Mouse (Mus musculus): ENCODE data around the gene Hfe. TPM values are rescaled to one million over a fixed set of nuclear protein-coding genes. Genes with fewer than 3 reads are reported as not detected.
"Not testable (repeated sequence)": the region's sequence is repeated elsewhere in the genome, so short reads cannot be mapped to it uniquely, and the experiment has no call there.

Gene Hfe
- polyA plus RNA-seq, 1 experiment from 2014 or later, result 16.8 TPM

- no peak overlapping the region for H3K4me2 ChIP-seq (ENCODE audit: low read length)
- H3K27ac ChIP-seq, result no peak overlapping the region
- no peak overlapping the region for H3K9ac ChIP-seq (ENCODE audit: low read depth, low read length)
- ATAC-seq (replicated peaks; ENCODE audit: low FRiP score, low read depth) (no peak), DNase-seq (ENCODE audit: low spot score) (no peak)
- H3K36me3 ChIP-seq (ENCODE audit: insufficient read depth, low read length), result no peaks in the 10 kb centered on the region
- H3K9me3 ChIP-seq (replicated peaks; ENCODE audit: low read length), result no peaks in the 10 kb centered on the region
- TF ChIP-seq CTCF (IDR thresholded peaks at IDR 0.05; ENCODE audit: low read depth), result no peak
- peaks cover 11% of the 10 kb centered on the region for H3K4me1 ChIP-seq (replicated peaks; ENCODE audit: insufficient read depth, low read length)
- no peaks in the 10 kb centered on the region for H3K27me3 ChIP-seq (ENCODE audit: insufficient read depth, low read length)
- no peak overlapping the region for H3K4me3 ChIP-seq (replicated peaks; ENCODE audit: low read depth, low read length)
- 88% methylated on average over 5 of the region's 5 CpGs for WGBS
These were observed 39.0 kb upstream of the Hfe start for GRCm38 (mm10) chr13:23749563-23750121.

DNA sequence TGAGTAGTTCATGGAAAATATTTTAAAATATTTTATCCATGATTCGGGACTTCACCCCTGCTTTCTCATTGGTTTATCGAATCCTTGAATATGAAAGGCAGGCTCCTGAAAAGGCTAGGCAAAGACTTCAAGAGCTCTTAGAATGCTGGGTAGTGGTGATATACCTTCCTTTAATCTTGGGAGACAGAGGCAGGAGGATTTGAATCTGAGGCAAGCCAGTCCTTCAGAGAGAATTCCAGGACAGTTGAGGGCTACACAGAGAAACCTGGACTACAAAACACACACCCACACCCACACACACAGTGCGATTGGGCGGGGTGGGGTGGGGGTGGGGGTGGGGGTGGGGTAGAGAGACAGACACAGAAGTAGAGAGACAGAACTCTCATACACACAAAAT lies 37.2 kb upstream of the Hfe start:
- DNase-seq (ENCODE audit: low spot score), result no peak
- WGBS, result 11% methylated on average over 4 of the region's 4 CpGs
- peak overlapping the region; percentile 55; the same call in 1 of the 2 replicates for H3K27ac ChIP-seq
- H3K27me3 ChIP-seq (ENCODE audit: insufficient read depth, low read length), result no peaks in the 10 kb centered on the region
- H3K4me1 ChIP-seq (replicated peaks; ENCODE audit: insufficient read depth, low read length), result peaks cover 11% of the 10 kb centered on the region
- H3K9me3 ChIP-seq (replicated peaks; ENCODE audit: low read length), result no peaks in the 10 kb centered on the region
- no peak for ATAC-seq (replicated peaks; ENCODE audit: low FRiP score, low read depth)
- peak overlapping the region; percentile 19; the same call in 1 of the 2 replicates for H3K4me2 ChIP-seq (ENCODE audit: low read length)
- peak overlapping the region; percentile 18; the same call in 1 of the 2 replicates for H3K9ac ChIP-seq (ENCODE audit: low read depth, low read length)
- H3K4me3 ChIP-seq (replicated peaks; ENCODE audit: low read depth, low read length), result no peak overlapping the region
- no peaks in the 10 kb centered on the region for H3K36me3 ChIP-seq (ENCODE audit: insufficient read depth, low read length)
- TF ChIP-seq CTCF (IDR thresholded peaks at IDR 0.05; ENCODE audit: low read depth), result no peak

- WGBS, result 4% methylated on average over 10 of the region's 13 CpGs
These were observed 36.6 kb upstream of the Hfe start for GRCm38 (mm10) chr13:23747081-23747891.

DNA sequence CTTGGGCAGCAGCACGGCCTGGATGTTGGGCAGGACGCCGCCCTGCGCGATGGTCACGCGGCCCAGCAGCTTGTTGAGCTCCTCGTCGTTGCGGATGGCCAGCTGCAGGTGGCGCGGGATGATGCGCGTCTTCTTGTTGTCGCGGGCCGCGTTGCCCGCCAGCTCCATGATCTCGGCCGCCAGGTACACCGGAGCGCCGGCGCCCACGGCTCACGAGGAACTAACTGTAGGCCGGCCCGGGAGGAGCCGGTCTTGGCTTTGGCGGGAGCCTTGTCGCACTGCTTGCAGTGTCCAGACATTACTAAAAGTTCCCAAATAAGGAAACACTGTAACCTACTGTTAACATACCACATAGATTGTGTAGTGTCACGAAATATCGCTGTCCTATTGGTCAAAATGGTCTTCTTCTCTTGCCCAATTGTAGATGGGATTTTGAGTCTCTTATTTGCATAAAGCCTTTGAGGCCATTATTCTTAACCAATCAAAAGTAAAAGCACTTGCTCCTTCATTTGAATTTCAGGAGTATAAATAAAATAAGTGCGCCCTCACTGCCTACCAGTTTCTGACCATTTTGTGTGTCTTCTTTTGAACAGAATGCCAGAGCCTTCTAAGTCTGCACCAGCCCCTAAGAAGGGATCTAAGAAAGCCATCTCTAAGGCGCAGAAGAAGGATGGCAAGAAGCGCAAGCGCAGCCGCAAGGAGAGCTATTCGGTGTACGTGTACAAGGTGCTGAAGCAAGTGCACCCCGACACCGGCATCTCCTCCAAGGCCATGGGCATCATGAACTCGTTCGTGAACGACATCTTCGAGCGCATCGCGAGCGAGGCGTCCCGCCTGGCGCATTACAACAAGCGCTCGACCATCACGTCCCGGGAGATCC lies 35.8 kb upstream of the Hfe start, which contains the start of gene Hist1h2bb:
Gene Hist1h2bb (plus strand): TSS at position 534 of the 880 bp plus-strand sequence.
- DNase-seq (ENCODE audit: low spot score) (peak; percentile 99), ATAC-seq (replicated peaks; ENCODE audit: low FRiP score, low read depth) (peak; percentile 86)
- not testable (repeated sequence) for H3K9me3 ChIP-seq (replicated peaks; ENCODE audit: low read length); H3K27me3 ChIP-seq (ENCODE audit: insufficient read depth, low read length); H3K36me3 ChIP-seq (ENCODE audit: insufficient read depth, low read length)
- TF ChIP-seq CTCF (IDR thresholded peaks at IDR 0.05; ENCODE audit: low read depth), result 0 out of 2 replicates have a peak, but pooled peaks have one; percentile 4
- H3K4me3 ChIP-seq (replicated peaks; ENCODE audit: low read depth, low read length), result peak within 1 kb of the TSS; percentile 32
- peak within 1 kb of the TSS; percentile 96 for H3K27ac ChIP-seq
- 0% methylated on average over 37 of the region's 58 CpGs for WGBS
- peak within 1 kb of the TSS; percentile 54 for H3K9ac ChIP-seq (ENCODE audit: low read depth, low read length)
- peak within 1 kb of the TSS; percentile 60 for H3K4me2 ChIP-seq (ENCODE audit: low read length)
- H3K4me1 ChIP-seq (replicated peaks; ENCODE audit: insufficient read depth, low read length), result peaks cover 11% of the 10 kb centered on the region

More at GRCm38 (mm10) chr13:23747081-23747891, 36.6 kb upstream of the Hfe start:
- Histone ChIP-seq H3K9ac (ENCODE audit: low read depth, low read length) (peak overlapping the region; percentile 49), H3K4me3 (replicated peaks; ENCODE audit: low read depth, low read length) (peak overlapping the region; percentile 32), H3K4me2 (ENCODE audit: low read length) (peak overlapping the region; percentile 60), H3K27me3 (ENCODE audit: insufficient read depth, low read length) (no peaks in the 10 kb centered on the region), H3K36me3 (ENCODE audit: insufficient read depth, low read length) (no peaks in the 10 kb centered on the region), H3K4me1 (replicated peaks; ENCODE audit: insufficient read depth, low read length) (peaks cover 11% of the 10 kb centered on the region), H3K9me3 (replicated peaks; ENCODE audit: low read length) (no peaks in the 10 kb centered on the region), H3K27ac (peak overlapping the region; percentile 96)
- ATAC-seq (replicated peaks; ENCODE audit: low FRiP score, low read depth) (peak; percentile 2; the same call in 1 of the 2 replicates), DNase-seq (ENCODE audit: low spot score) (peak; percentile 39)
- TF ChIP-seq CTCF (IDR thresholded peaks at IDR 0.05; ENCODE audit: low read depth), result no peak

DNA sequence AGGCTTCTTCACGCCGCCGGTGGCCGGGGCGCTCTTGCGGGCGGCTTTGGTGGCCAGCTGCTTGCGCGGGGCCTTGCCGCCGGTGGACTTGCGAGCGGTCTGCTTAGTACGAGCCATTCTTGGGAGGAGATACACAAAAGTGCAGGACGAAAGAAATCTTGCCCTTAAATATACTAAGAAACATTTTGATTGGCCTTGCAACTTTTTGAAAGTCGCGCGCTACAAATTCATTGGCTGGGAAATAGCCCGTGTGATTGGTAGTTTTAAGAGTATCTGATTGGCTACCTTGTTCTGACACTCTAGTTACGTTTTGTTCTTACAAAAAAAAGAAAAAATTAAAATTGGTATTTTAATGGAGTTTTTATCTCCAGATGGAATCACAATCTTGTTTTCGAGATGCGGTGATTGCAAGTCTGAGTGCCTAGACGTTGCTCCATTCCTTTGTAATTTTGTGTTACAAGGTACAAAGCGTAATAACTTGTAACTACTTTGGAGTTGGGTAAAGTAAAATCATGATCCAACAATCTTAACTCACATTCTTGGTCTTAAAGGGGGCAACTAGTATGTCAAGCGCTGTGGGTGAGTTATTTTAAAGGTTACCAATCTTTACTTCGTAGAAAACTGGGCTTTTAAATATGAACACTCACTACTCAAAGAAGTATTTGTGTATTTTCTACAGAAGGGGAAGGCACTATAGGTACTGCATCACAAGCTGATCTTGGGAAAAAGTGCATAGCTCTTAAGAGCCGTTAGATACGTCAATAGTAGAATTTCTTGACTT lies 34.9 kb upstream of the Hfe start, which contains the start of gene Hist1h3c:
Gene Hist1h3c (minus strand): TSS at position 222 of the 781 bp plus-strand sequence.
- Histone ChIP-seq H3K4me1 (replicated peaks; ENCODE audit: insufficient read depth, low read length) (peaks cover 11% of the 10 kb centered on the region), H3K27me3 (ENCODE audit: insufficient read depth, low read length) (no peaks in the 10 kb centered on the region), H3K9me3 (replicated peaks; ENCODE audit: low read length) (no peaks in the 10 kb centered on the region), H3K36me3 (ENCODE audit: insufficient read depth, low read length) (no peaks in the 10 kb centered on the region), H3K9ac (ENCODE audit: low read depth, low read length) (peak within 1 kb of the TSS; percentile 54), H3K4me2 (ENCODE audit: low read length) (peak within 1 kb of the TSS; percentile 60), H3K27ac (peak within 1 kb of the TSS; percentile 96), H3K4me3 (replicated peaks; ENCODE audit: low read depth, low read length) (peak within 1 kb of the TSS; percentile 32)
- WGBS, result 1% methylated on average over 22 of the region's 28 CpGs
- no peak for TF ChIP-seq CTCF (IDR thresholded peaks at IDR 0.05; ENCODE audit: low read depth)
- DNase-seq (ENCODE audit: low spot score) (peak; percentile 98), ATAC-seq (replicated peaks; ENCODE audit: low FRiP score, low read depth) (peak; percentile 61)
